In the genomic region with DNA sequence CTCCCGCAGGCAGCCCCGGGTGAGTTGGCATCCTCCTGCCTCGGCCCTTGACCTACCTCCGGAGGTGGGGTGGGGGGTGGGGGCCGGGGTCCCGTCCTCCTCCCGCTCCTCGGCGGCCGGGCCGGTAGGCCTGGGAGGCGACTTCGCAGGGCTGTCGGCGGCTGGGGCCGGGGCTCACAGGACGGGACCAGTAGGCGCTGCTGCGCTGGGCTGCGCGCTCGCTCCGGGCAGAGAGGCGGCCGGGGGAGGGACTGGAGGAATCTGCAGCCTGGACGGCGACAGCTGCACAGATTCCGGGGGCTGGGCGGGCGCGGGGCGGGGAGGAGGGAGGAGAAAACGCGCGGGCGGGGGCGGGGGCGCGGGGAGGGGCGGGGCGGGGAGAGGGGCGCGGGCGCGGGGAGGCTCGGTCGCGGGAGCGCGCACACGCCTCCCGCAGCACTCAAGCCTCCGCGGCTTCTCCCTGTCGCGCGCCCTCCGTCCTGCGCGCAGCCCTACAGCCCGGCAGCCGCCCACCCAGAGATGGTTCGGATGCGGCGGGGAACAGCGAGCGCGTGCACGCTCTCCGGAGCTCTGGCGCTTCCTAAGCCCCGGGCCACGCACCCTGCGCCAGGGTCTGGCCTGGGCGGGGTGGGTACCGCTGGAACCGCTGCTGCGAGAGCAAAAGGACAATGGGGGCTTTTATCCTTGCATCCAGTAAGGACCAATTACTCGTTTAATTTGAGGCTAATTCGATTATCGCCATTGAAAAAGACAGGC, we compare ENCODE assay signal across 8 mouse cellular contexts. TPM values are rescaled to one million over a fixed set of nuclear protein-coding genes. Genes with fewer than 3 reads are reported as not detected.
A peak's percentile ranks its signal among the peaks of the same experiment; 100 is the strongest.
DNase-seq lines count a peak whose midpoint lies in the region; ATAC-seq lines count a peak whose summit lies in the region.

A gene (minus strand): TSS at position 284 of the 756 bp plus-strand sequence.

- peaks cover 20% of the 10 kb centered on the region for H3K4me1 ChIP-seq in embryonic facial prominence, embryonic 10.5 days
- peaks cover 9% of the 10 kb centered on the region for H3K4me1 ChIP-seq in intestine, embryonic 16.5 days (ENCODE audit: control insufficient read depth, insufficient read depth, low read length)

- H3K9ac ChIP-seq in intestine, embryonic 16.5 days (ENCODE audit: low read depth, low read length): peak within 1 kb of the TSS; percentile 89

- H3K27me3 ChIP-seq in embryonic facial prominence, embryonic 10.5 days (replicated peaks; ENCODE audit: low read depth, poor library complexity, severe bottlenecking): peaks cover 10% of the 10 kb centered on the region
- peaks cover 5% of the 10 kb centered on the region; the same call in 1 of the 2 replicates for H3K27me3 ChIP-seq in intestine, embryonic 16.5 days (replicated peaks; ENCODE audit: control insufficient read depth, insufficient read depth, low read length)

- no peaks in the 10 kb centered on the region for H3K36me3 ChIP-seq in embryonic facial prominence, embryonic 10.5 days (replicated peaks)
- H3K36me3 ChIP-seq in intestine, embryonic 16.5 days (ENCODE audit: control insufficient read depth, insufficient read depth, low read length): no peaks in the 10 kb centered on the region

- H3K9me3 ChIP-seq in embryonic facial prominence, embryonic 10.5 days: no peaks in the 10 kb centered on the region
- H3K9me3 ChIP-seq in intestine, embryonic 16.5 days (ENCODE audit: control insufficient read depth, low read length): no peaks in the 10 kb centered on the region

- ATAC-seq in intestine, embryonic 16.5 days: peak; percentile 97
- ATAC-seq in megakaryocyte progenitor cell, adult 5-6 weeks (replicated peaks; ENCODE audit: poor library complexity): peak; percentile 74

- DNase-seq in adrenal gland, adult 8-10 months: peak; percentile 83
- peak; percentile 94 for DNase-seq in embryonic facial prominence, embryonic 10.5 days (ENCODE audit: low spot score)
- DNase-seq in gonadal fat pad, adult 2 months (ENCODE audit: low read depth): no peak
- peak; percentile 87 to 88 for DNase-seq in left cerebral cortex, postnatal 14 days (ENCODE audit: low spot score in 2 of 2)
- peak; percentile 88 for DNase-seq in right cerebral cortex, postnatal 14 days
- peak; percentile 85 to 86 for DNase-seq in urinary bladder, postnatal 4 days (ENCODE audit: low spot score in 2 of 2)

- intact Hi-C loops in left cerebral cortex, postnatal 14 days (cut with DNase I): loop anchor here (2.0 to 10.0 kb wide), 3 partner anchors 113 to 381 kb away; a partner anchor contains a TSS

- peak within 1 kb of the TSS; percentile 93 for H3K27ac ChIP-seq in embryonic facial prominence, embryonic 10.5 days (replicated peaks)
- peak within 1 kb of the TSS; percentile 91 for H3K27ac ChIP-seq in intestine, embryonic 16.5 days (ENCODE audit: low read length)

- H3K4me3 ChIP-seq in embryonic facial prominence, embryonic 10.5 days: peak within 1 kb of the TSS; percentile 79
- peak within 1 kb of the TSS; percentile 91 for H3K4me3 ChIP-seq in intestine, embryonic 16.5 days (ENCODE audit: low read length)

- H3K4me2 ChIP-seq in intestine, embryonic 16.5 days (ENCODE audit: low read depth, low read length): peak within 1 kb of the TSS; percentile 83

- under 1% methylated on average over 71 of the region's 81 CpGs for WGBS in embryonic facial prominence, embryonic 10.5 days
- whole genome bisulfite sequencing in intestine, embryonic 16.5 days: under 1% methylated on average over 54 of the region's 81 CpGs

RNA-seq across cellular contexts. Expression of the gene that starts here (rescaled TPM):
- total RNA-seq in adrenal gland, adult 8-10 months (2022): 100 to 1,000 TPM; 290 to 336 (median 317) TPM
- polyA plus RNA-seq in embryonic facial prominence, embryonic 10.5 days (2016; fragmentation: Nextera tagmentation; extraction: Ambion mirVana): 64.7 and 66.6 TPM in 2 replicates
- polyA plus RNA-seq in gonadal fat pad, adult 2 months (2012; rRNA removed): 136 and 142 TPM in 2 replicates
- 98.1 and 110 TPM in 2 replicates for polyA plus RNA-seq in intestine, embryonic 16.5 days (2015; fragmentation: Nextera tagmentation; extraction: Ambion mirVana)
- 100 to 1,000 TPM; 711 to 761 TPM for total RNA-seq in left cerebral cortex, postnatal 14 days (2021)
- 108 TPM in 2 replicates for total RNA-seq in megakaryocyte progenitor cell, adult 5-6 weeks (2015)
- 127 and 141 TPM in 2 replicates for total RNA-seq in megakaryocyte progenitor cell, adult 5-6 weeks (2017)
